Mouse (Mus musculus) effector memory CD4-positive, alpha-beta T cell, adult 5 months (primary cell): ENCODE measurements around the gene Sumf2. TPM values are rescaled to one million over a fixed set of nuclear protein-coding genes. Genes with fewer than 3 reads are reported as not detected.

Source experiments
- polyA plus RNA-seq: library from polyadenylated mRNA; unstranded; fragments of 100-300 nt; shearing (Covaris generic); gene quantifications from one replicate; pipeline ENCODE4 v1.2.1, GENCODE M21; 2017

Gene Sumf2
- 12.6 TPM for polyA plus RNA-seq

GRCm38 (mm10) chr5:129846752-129847557 is at the start of gene Sumf2:
Gene Sumf2, plus strand, starts transcription at chr5:129846986.

GRCm38 (mm10) chr5:129886911-129887636 is 40.3 kb downstream of the Sumf2 start, which contains the start of gene Chchd2:
Gene Chchd2, minus strand, starts transcription at chr5:129887470.

GRCm38 (mm10) chr5:129895198-129896088 is 48.7 kb downstream of the Sumf2 start, which contains the start of gene Zbed5:
Gene Zbed5, plus strand, starts transcription at chr5:129895723.

GRCm38 (mm10) chr5:129898449-129898848 is 51.7 kb downstream of the Sumf2 start, which contains the start of gene Phkg1:
Gene Phkg1, minus strand, starts transcription at chr5:129898549.

GRCm38 (mm10) chr5:129908242-129908965 is 61.6 kb downstream of the Sumf2 start, which contains the start of gene Nupr1l:
Gene Nupr1l, plus strand, starts transcription at chr5:129908540.

Other genes with a start within 250 kb of the Sumf2 start
- gene Zfp11, start 176.9 kb upstream of the Sumf2 start, polyA plus RNA-seq: 1.2 TPM
- gene Sept14, start 138.5 kb upstream of the Sumf2 start, polyA plus RNA-seq: not detected
- 58.1 TPM for gene Mrps17, start 131.5 kb upstream of the Sumf2 start, polyA plus RNA-seq
- 17.4 TPM for gene Nipsnap2, start 121.9 kb upstream of the Sumf2 start, polyA plus RNA-seq
- gene Psph, start 59.5 kb upstream of the Sumf2 start, polyA plus RNA-seq: 19.8 TPM
- 409 TPM for gene Chchd2, start 40.5 kb downstream of the Sumf2 start, polyA plus RNA-seq
- 0.80 TPM for gene Zbed5, start 48.7 kb downstream of the Sumf2 start, polyA plus RNA-seq
- 0.31 TPM for gene Phkg1, start 51.6 kb downstream of the Sumf2 start, polyA plus RNA-seq
- gene Nupr1l, start 61.6 kb downstream of the Sumf2 start, polyA plus RNA-seq: not detected
- 12.7 TPM for gene Vkorc1l1, start 95.0 kb downstream of the Sumf2 start, polyA plus RNA-seq
- gene Gusb, start 156.1 kb downstream of the Sumf2 start, polyA plus RNA-seq: 18.1 TPM
- gene Asl, start 182.3 kb downstream of the Sumf2 start, polyA plus RNA-seq: 45.4 TPM
- 17.8 TPM for gene Crcp, start 182.3 kb downstream of the Sumf2 start, polyA plus RNA-seq
- 6.7 TPM for gene Tpst1, start 226.3 kb downstream of the Sumf2 start, polyA plus RNA-seq